Mouse (Mus musculus): ENCODE measurements around the gene 4933407L21Rik. TPM values are rescaled to one million over a fixed set of nuclear protein-coding genes. Genes with fewer than 3 reads are reported as not detected.

The 4933407L21Rik gene
- polyA plus RNA-seq, 1 experiment from 2014 or later = 0.13 TPM

DNA sequence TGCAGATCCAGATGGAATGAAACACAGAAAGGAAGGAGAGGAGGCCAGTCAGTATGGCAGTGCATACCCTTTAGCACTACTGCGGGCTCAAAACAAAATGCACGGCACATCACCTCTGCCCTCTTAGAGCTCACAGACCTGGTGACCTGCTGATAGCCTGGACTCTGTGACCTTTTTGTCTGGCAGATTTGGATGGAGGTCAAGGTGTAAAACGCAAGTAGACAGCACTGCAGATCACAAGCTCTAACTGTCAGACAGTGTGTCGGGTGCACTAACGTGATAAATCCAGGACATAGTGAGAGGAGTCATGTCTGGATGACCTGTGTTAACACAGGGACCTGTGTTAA, 5.4 kb upstream of the 4933407L21Rik start:
- WGBS = 52% methylated on average over 5 of the region's 5 CpGs
- Histone ChIP-seq H3K4me1 (ENCODE audit: control insufficient read depth, insufficient read depth, low read length) (peaks cover 2% of the 10 kb centered on the region; the same call in 1 of the 2 replicates), H3K36me3 (ENCODE audit: control insufficient read depth, insufficient read depth, low read length) (no peaks in the 10 kb centered on the region), H3K9ac (replicated peaks; ENCODE audit: low read depth, low read length) (no peak overlapping the region), H3K9me3 (ENCODE audit: control insufficient read depth, low read depth, low read length) (no peaks in the 10 kb centered on the region), H3K27ac (ENCODE audit: low read length) (no peak overlapping the region), H3K4me2 (replicated peaks; ENCODE audit: low read depth, low read length) (no peak overlapping the region), H3K4me3 (ENCODE audit: low read depth, low read length) (no peak overlapping the region), H3K27me3 (ENCODE audit: control insufficient read depth, insufficient read depth, low read length) (no peaks in the 10 kb centered on the region)
- no peak for ATAC-seq (ENCODE audit: insufficient number of reproducible peaks, insufficient read depth, low FRiP score, low read depth)

DNA sequence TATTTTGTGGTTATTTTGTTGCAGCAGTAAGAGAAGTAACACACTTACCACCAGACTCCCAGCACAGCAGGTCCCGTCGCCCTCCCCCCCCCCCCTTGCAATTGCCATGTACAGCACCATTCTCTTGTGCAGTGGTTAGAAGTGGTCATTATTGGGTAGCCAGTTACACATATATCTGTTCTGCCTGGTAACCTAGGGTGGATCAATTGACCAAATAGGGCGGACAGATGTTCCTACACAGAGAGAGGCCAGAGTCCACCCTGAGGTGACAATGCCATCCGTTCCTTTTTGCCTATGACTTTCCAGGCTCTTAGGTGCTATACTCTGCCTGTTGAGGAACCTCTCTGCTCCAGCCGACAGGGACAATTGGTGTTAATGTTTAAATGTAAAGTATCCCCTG, 3.1 kb upstream of the 4933407L21Rik start:
- peaks cover 10% of the 10 kb centered on the region; the same call in 1 of the 2 replicates for H3K4me1 ChIP-seq (ENCODE audit: control insufficient read depth, insufficient read depth, low read length)
- no peak overlapping the region for H3K4me2 ChIP-seq (replicated peaks; ENCODE audit: low read depth, low read length)
- no peaks in the 10 kb centered on the region for H3K36me3 ChIP-seq (ENCODE audit: control insufficient read depth, insufficient read depth, low read length)
- no peaks in the 10 kb centered on the region for H3K9me3 ChIP-seq (ENCODE audit: control insufficient read depth, low read depth, low read length)
- no peaks in the 10 kb centered on the region for H3K27me3 ChIP-seq (ENCODE audit: control insufficient read depth, insufficient read depth, low read length)
- no peak for ATAC-seq (ENCODE audit: insufficient number of reproducible peaks, insufficient read depth, low FRiP score, low read depth)
- no peak overlapping the region for H3K4me3 ChIP-seq (ENCODE audit: low read depth, low read length)
- WGBS = 80% methylated on average over 5 of the region's 5 CpGs
- no peak overlapping the region for H3K9ac ChIP-seq (replicated peaks; ENCODE audit: low read depth, low read length)
- no peak overlapping the region for H3K27ac ChIP-seq (ENCODE audit: low read length)

DNA sequence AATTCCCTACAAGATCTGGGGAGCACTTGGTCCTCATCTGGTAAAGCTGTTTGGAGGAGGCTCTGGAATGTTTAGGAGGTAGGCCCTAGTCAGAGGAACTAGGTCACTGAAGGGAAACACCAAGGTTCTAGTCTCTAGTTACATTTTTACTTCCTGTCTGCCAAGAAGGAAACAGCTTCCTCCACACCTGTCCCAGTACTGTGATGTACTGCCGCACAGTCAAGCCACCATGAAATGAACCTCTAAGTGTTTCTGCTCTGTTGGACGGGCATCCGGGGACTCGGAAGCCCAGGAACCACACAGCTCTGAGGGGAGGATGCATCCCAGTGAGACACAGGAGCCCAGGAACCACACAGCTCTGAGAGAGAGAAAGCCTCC, 394 bp downstream of the 4933407L21Rik start:
- Histone ChIP-seq H3K36me3 (ENCODE audit: control insufficient read depth, insufficient read depth, low read length) (no peaks in the 10 kb centered on the region), H3K4me3 (ENCODE audit: low read depth, low read length) (no peak overlapping the region), H3K27me3 (ENCODE audit: control insufficient read depth, insufficient read depth, low read length) (no peaks in the 10 kb centered on the region), H3K9me3 (ENCODE audit: control insufficient read depth, low read depth, low read length) (no peaks in the 10 kb centered on the region), H3K4me2 (replicated peaks; ENCODE audit: low read depth, low read length) (no peak overlapping the region), H3K27ac (ENCODE audit: low read length) (no peak overlapping the region), H3K9ac (replicated peaks; ENCODE audit: low read depth, low read length) (no peak overlapping the region), H3K4me1 (ENCODE audit: control insufficient read depth, insufficient read depth, low read length) (peaks cover 23% of the 10 kb centered on the region)
- no peak for ATAC-seq (ENCODE audit: insufficient number of reproducible peaks, insufficient read depth, low FRiP score, low read depth)
- 72% methylated on average over 4 of the region's 4 CpGs for WGBS

DNA sequence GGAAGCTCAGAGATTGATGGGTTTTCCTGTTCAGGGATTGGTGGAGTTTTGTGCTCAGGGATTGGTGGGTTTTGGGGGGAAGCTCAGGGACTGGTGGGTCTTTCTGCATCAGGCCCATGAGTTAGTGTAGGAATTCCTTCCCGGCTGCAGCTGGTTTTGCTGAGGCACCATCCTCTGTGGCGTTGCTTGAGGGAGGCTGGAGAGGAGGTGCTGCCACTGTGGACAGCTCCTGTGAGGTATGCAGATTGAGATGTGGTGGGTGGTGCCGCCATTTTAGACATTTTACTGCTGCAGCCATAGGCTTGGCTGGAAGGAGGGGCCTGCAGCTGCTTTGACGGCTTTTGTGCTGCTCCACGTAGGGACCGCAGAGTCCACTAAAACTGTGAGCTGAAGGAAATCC, 1.1 kb downstream of the 4933407L21Rik start:
- Histone ChIP-seq H3K4me2 (replicated peaks; ENCODE audit: low read depth, low read length) (no peak overlapping the region), H3K4me1 (ENCODE audit: control insufficient read depth, insufficient read depth, low read length) (peaks cover 23% of the 10 kb centered on the region), H3K27ac (ENCODE audit: low read length) (no peak overlapping the region), H3K27me3 (ENCODE audit: control insufficient read depth, insufficient read depth, low read length) (no peaks in the 10 kb centered on the region), H3K4me3 (ENCODE audit: low read depth, low read length) (no peak overlapping the region), H3K9ac (replicated peaks; ENCODE audit: low read depth, low read length) (no peak overlapping the region), H3K36me3 (ENCODE audit: control insufficient read depth, insufficient read depth, low read length) (no peaks in the 10 kb centered on the region), H3K9me3 (ENCODE audit: control insufficient read depth, low read depth, low read length) (no peaks in the 10 kb centered on the region)
- no peak for ATAC-seq (ENCODE audit: insufficient number of reproducible peaks, insufficient read depth, low FRiP score, low read depth)
- 79% methylated on average over 6 of the region's 6 CpGs for WGBS

DNA sequence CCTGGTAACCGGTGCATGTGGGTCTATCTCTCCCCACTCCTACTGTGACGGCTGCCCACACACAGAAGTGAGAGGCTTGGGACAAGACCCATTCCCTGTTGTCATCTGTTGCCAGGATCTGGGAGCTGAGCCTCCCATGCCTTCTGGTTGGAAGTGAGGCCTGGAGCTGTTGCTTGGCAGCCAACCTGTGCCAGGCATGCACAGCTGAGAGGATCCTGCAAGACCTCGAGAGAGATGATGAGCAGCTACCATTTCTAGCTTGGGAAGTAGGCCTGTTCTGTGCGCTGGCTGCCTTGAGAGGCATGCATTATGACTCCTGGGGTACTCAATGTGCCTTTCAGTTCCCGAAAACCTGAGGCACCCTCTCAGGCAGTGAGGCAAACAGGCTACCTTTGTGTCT, 2.9 kb downstream of the 4933407L21Rik start:
- no peak for ATAC-seq (ENCODE audit: insufficient number of reproducible peaks, insufficient read depth, low FRiP score, low read depth)
- no peak overlapping the region for H3K9ac ChIP-seq (replicated peaks; ENCODE audit: low read depth, low read length)
- 84% methylated on average over 5 of the region's 5 CpGs for WGBS
- H3K27me3 ChIP-seq (ENCODE audit: control insufficient read depth, insufficient read depth, low read length) = no peaks in the 10 kb centered on the region
- peaks cover 23% of the 10 kb centered on the region for H3K4me1 ChIP-seq (ENCODE audit: control insufficient read depth, insufficient read depth, low read length)
- H3K9me3 ChIP-seq (ENCODE audit: control insufficient read depth, low read depth, low read length) = no peaks in the 10 kb centered on the region
- H3K4me2 ChIP-seq (replicated peaks; ENCODE audit: low read depth, low read length) = no peak overlapping the region
- H3K4me3 ChIP-seq (ENCODE audit: low read depth, low read length) = no peak overlapping the region
- H3K27ac ChIP-seq (ENCODE audit: low read length) = no peak overlapping the region
- H3K36me3 ChIP-seq (ENCODE audit: control insufficient read depth, insufficient read depth, low read length) = no peaks in the 10 kb centered on the region

DNA sequence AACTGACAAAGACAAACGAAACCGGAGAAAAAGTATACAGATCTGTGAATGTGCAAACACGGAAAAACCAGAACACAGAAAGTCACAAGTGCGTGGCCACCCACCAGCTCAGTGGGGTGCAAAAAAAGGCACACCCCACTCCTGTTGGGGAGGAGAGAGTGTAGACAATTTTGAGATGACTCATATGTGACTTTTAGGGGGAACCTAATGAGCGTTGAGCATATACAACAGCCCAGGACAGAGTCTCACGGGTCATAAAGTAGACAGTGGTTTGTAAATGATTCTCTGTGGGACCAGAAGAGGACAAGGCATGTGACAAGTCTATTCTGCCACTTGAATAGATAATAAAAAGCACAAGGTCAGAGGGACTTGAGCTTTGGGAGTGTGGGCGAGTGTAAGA, 4.9 kb downstream of the 4933407L21Rik start:
- no peak for ATAC-seq (ENCODE audit: insufficient number of reproducible peaks, insufficient read depth, low FRiP score, low read depth)
- H3K27me3 ChIP-seq (ENCODE audit: control insufficient read depth, insufficient read depth, low read length) = no peaks in the 10 kb centered on the region
- WGBS = 5% methylated on average over 7 of the region's 7 CpGs
- no peak overlapping the region for H3K9ac ChIP-seq (replicated peaks; ENCODE audit: low read depth, low read length)
- peaks cover 18% of the 10 kb centered on the region for H3K4me1 ChIP-seq (ENCODE audit: control insufficient read depth, insufficient read depth, low read length)
- H3K27ac ChIP-seq (ENCODE audit: low read length) = peak overlapping the region; percentile 45; the same call in 1 of the 2 replicates
- peak overlapping the region; percentile 19; the same call in 1 of the 2 replicates for H3K4me2 ChIP-seq (replicated peaks; ENCODE audit: low read depth, low read length)
- no peaks in the 10 kb centered on the region for H3K36me3 ChIP-seq (ENCODE audit: control insufficient read depth, insufficient read depth, low read length)
- no peaks in the 10 kb centered on the region for H3K9me3 ChIP-seq (ENCODE audit: control insufficient read depth, low read depth, low read length)
- H3K4me3 ChIP-seq (ENCODE audit: low read depth, low read length) = no peak overlapping the region

DNA sequence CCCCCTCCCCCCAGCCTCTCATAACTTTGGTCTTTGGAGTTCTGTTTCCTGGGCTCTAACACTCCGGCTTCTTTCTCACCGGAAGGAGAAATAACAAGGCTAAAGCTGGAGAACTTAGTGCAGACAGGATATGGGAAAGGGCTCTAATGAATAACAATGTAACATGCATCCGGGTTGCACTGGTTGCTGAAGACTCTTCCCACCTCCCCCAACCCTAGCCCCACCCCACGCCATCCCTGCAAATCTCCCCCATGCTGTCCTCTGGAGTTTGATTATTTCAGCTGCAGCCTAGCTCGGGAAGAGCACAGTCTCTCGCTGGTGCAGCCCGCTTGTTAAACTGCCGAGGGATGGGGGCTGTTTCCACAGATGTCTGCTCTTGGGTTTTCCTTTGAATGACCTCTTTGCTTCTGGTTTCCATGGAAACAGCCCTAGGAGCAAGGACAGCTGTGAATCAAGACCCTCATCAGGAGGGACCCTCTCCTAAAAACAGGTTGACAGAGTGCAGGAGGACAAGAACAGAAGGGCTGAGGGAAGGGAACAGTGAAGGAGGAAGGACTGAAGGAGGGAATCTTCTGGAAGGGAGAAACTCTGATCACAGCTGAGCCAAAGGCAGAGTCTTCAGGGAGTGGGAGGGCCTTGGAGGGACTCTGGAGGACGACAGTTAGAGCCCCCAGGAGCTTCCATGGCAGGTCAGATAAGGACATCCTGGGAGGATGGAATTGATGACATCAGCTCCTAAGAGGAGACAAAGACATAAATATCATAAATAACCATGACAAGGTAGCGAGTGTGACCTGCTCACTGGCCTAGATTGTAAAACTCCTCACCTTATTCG, 5.6 kb downstream of the 4933407L21Rik start:
- Histone ChIP-seq H3K4me1 (ENCODE audit: control insufficient read depth, insufficient read depth, low read length) (peaks cover 13% of the 10 kb centered on the region), H3K36me3 (ENCODE audit: control insufficient read depth, insufficient read depth, low read length) (no peaks in the 10 kb centered on the region), H3K27me3 (ENCODE audit: control insufficient read depth, insufficient read depth, low read length) (no peaks in the 10 kb centered on the region), H3K9ac (replicated peaks; ENCODE audit: low read depth, low read length) (no peak overlapping the region), H3K9me3 (ENCODE audit: control insufficient read depth, low read depth, low read length) (no peaks in the 10 kb centered on the region), H3K4me2 (replicated peaks; ENCODE audit: low read depth, low read length) (peak overlapping the region; percentile 19; the same call in 1 of the 2 replicates), H3K27ac (ENCODE audit: low read length) (peak overlapping the region; percentile 45; the same call in 1 of the 2 replicates), H3K4me3 (ENCODE audit: low read depth, low read length) (no peak overlapping the region)
- ATAC-seq (ENCODE audit: insufficient number of reproducible peaks, insufficient read depth, low FRiP score, low read depth) = peak; percentile 51
- 11% methylated on average over 11 of the region's 11 CpGs for WGBS

DNA sequence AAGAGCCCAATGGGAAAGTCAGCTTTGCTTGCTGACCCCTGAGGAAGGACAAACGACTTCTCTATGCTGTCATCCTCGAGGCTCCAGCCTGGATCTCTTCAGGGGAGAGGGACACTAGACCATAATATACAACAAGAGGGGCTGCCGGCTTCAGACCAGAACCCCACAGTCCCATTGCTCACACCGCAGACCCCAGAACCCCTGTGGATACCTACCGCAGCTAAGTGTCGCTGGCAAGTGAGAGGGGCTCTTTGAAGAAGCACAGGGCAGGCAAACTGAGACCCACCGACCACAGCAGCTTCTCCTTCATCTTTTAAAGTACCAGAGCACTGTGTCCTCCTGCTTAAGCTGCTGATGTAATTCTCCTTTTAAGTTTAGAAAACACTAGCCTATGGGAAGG, 6.3 kb downstream of the 4933407L21Rik start:
- no peaks in the 10 kb centered on the region for H3K27me3 ChIP-seq (ENCODE audit: control insufficient read depth, insufficient read depth, low read length)
- no peaks in the 10 kb centered on the region for H3K36me3 ChIP-seq (ENCODE audit: control insufficient read depth, insufficient read depth, low read length)
- H3K9ac ChIP-seq (replicated peaks; ENCODE audit: low read depth, low read length) = no peak overlapping the region
- H3K4me3 ChIP-seq (ENCODE audit: low read depth, low read length) = no peak overlapping the region
- H3K27ac ChIP-seq (ENCODE audit: low read length) = no peak overlapping the region
- H3K4me2 ChIP-seq (replicated peaks; ENCODE audit: low read depth, low read length) = no peak overlapping the region
- no peaks in the 10 kb centered on the region for H3K9me3 ChIP-seq (ENCODE audit: control insufficient read depth, low read depth, low read length)
- 24% methylated on average over 7 of the region's 7 CpGs for WGBS
- peaks cover 13% of the 10 kb centered on the region for H3K4me1 ChIP-seq (ENCODE audit: control insufficient read depth, insufficient read depth, low read length)
- no peak for ATAC-seq (ENCODE audit: insufficient number of reproducible peaks, insufficient read depth, low FRiP score, low read depth)
